Mouse (Mus musculus) left cerebral cortex, adult 9 months (tissue): ENCODE data around the gene Tmprss9.

Experiments
- DNase-seq, 2 experiments: peaks; one replicate each; pipeline ENCODE4 v3.0.0; 2022; ENCODE audit warnings: low spot score in 2 of 2

The Tmprss9 gene

GRCm38 (mm10) chr10:80843087-80843930 lies 28.3 kb upstream of the Tmprss9 start:
- DNase-seq: no peak

GRCm38 (mm10) chr10:80843931-80844547 lies 27.6 kb upstream of the Tmprss9 start, which contains the start of gene Lingo3:
Gene Lingo3, minus strand, starts transcription at chr10:80844039.
- DNase-seq: peak in 1 of 2 experiments; percentile 52

GRCm38 (mm10) chr10:80845055-80845693 lies 26.5 kb upstream of the Tmprss9 start:
- DNase-seq: no peak

GRCm38 (mm10) chr10:80845732-80846131 lies 25.9 kb upstream of the Tmprss9 start:
- DNase-seq: peak in 1 of 2 experiments; percentile 67

- no peak for DNase-seq
Measured at GRCm38 (mm10) chr10:80848571-80848970, 23.1 kb upstream of the Tmprss9 start.

- peak; percentile 86 to 97 for DNase-seq
Measured at GRCm38 (mm10) chr10:80854913-80855748, 16.5 kb upstream of the Tmprss9 start, which contains the start of the genes Lsm7 and Sppl2b. Gene Lsm7, minus strand, starts transcription at chr10:80855209. Gene Sppl2b, plus strand, starts transcription at chr10:80855275.

- no peak for DNase-seq
Measured at GRCm38 (mm10) chr10:80855749-80856073, 15.9 kb upstream of the Tmprss9 start.

GRCm38 (mm10) chr10:80856267-80856666 lies 15.4 kb upstream of the Tmprss9 start:
- no peak for DNase-seq

- no peak for DNase-seq
Measured at GRCm38 (mm10) chr10:80856908-80857307, 14.7 kb upstream of the Tmprss9 start.

- no peak for DNase-seq
Measured at GRCm38 (mm10) chr10:80857386-80857785, 14.3 kb upstream of the Tmprss9 start.

GRCm38 (mm10) chr10:80857848-80858247 lies 13.8 kb upstream of the Tmprss9 start:
- DNase-seq: no peak

- no peak for DNase-seq
Measured at GRCm38 (mm10) chr10:80858350-80858935, 13.2 kb upstream of the Tmprss9 start.

GRCm38 (mm10) chr10:80862305-80862704 lies 9.3 kb upstream of the Tmprss9 start:
- DNase-seq: no peak

GRCm38 (mm10) chr10:80864446-80864845 lies 7.2 kb upstream of the Tmprss9 start:
- DNase-seq: no peak

GRCm38 (mm10) chr10:80870993-80871392 lies 655 bp upstream of the Tmprss9 start:
- no peak for DNase-seq

- DNase-seq: no peak
Measured at GRCm38 (mm10) chr10:80874035-80874434, 2.4 kb downstream of the Tmprss9 start.

GRCm38 (mm10) chr10:80876028-80876427 lies 4.4 kb downstream of the Tmprss9 start:
- DNase-seq: peak in 1 of 2 experiments; percentile 61

- DNase-seq: no peak
Measured at GRCm38 (mm10) chr10:80876594-80876993, 4.9 kb downstream of the Tmprss9 start.

- DNase-seq: peak in 1 of 2 experiments; percentile 51
Measured at GRCm38 (mm10) chr10:80880131-80880641, 8.5 kb downstream of the Tmprss9 start.

- DNase-seq: no peak
Measured at GRCm38 (mm10) chr10:80880901-80881300, 9.3 kb downstream of the Tmprss9 start.

- DNase-seq: peak in 1 of 2 experiments; percentile 74
Measured at GRCm38 (mm10) chr10:80881301-80881700, 9.7 kb downstream of the Tmprss9 start.
